Mouse (Mus musculus) embryo, embryonic 10 days (tissue): ENCODE measurements at regions not wholly inside any gene's neighbourhood (a gene's known extent, or its start where the extent isn't known, plus 50 kb on each side); places are given as distances from the start of the nearest gene placed in this dataset.

Experiments used
- DNase-seq: peaks from one replicate; pipeline ENCODE4 v3.0.0-alpha.2; 2015; ENCODE audit warnings: low spot score

DNA sequence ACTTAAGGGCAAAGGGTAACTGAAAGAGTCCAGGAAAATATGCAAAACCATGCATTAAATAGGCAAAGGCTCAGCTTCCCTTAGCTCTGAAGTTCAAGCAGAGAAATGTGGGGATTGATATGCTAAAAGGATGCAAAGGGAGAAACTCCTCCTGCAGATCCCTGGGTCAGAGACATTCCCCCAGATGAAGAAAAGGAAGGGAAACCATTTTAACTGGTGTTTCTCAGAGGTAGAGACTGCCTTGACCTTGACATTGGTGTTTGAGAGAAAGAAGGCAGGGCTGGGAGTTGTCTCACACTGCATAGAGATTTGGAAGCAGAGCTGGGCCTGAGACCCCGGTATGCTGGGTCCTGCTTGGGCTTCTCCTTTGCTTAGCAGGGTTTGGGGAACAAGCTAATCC lies 155.8 kb upstream of the 4930535I16Rik start:
- no peak for DNase-seq

DNA sequence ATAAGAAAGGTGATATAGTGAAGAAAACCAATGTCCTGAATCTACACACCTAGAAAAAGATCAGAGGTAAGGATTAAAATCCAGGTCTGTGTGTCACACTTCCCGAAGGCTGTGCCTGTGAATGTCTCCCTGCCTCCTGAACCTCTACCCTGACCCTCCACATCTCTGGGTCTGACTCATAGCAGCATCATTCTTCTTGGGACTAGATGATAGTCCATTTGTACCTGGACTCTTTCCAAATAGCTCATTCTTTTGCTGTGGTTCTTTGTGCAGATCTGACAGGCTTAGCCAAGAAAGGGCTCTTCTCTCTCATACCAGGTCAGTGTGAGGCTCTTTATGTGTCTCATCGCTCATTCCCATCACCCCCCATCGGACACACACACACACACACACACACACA lies 146.8 kb upstream of the 4930535I16Rik start:
- no peak for DNase-seq

DNA sequence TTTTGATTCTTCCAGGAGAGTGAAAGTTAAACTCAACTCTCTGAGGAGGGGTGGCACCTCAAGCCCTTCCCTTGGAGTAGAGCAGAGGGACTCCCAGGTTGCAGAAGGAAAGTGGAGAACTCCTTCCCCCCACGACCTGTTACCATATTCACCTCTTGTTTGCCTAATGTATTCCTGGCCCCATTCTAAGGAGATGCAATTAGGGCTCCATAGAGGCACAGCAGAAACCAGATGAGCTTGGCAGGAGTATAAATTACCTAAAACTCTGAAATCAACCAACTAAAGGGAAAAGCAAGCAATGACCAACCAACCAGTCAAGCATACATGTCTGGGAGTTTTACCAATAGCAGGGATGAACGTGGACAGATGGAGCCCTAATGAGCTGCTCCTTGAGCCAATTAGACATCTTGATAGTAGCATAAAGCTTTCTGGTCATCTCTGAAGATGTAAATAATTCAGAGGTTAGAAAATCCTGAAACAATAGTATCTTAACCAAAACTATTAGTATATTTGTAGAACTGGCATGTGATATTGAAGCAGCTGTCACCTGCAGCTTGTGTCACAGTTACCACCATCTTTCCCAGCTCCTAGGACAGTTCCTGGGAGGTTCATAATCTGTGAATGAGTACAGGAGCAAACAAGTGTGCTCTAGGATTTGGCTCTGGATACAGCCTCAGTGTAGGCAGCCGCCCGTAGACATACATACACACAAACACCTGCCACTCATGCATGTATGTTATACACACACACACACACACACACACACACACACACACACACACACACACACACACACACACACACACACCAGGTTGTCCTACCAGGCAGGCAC lies 145.7 kb upstream of the 4930535I16Rik start:
- no peak for DNase-seq

DNA sequence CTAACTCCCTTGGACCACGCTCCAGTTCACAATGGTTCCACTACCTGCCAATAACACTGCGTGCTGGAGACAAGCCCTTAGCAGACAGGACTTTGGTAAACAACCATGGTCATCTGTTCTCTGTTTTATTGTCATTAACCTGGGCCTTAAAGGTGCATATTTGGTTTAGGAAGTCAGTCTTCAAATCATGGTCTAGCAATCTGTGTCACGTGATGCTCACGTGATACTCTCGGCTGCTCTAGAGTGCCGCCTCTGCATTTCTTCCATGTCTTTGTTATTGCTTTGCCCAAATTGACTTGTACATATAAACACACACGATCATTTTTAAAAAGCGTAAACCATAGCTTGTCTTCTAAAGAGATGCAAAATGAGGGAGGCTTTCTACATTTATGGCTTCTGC lies 139.8 kb upstream of the 4930535I16Rik start:
- no peak for DNase-seq

DNA sequence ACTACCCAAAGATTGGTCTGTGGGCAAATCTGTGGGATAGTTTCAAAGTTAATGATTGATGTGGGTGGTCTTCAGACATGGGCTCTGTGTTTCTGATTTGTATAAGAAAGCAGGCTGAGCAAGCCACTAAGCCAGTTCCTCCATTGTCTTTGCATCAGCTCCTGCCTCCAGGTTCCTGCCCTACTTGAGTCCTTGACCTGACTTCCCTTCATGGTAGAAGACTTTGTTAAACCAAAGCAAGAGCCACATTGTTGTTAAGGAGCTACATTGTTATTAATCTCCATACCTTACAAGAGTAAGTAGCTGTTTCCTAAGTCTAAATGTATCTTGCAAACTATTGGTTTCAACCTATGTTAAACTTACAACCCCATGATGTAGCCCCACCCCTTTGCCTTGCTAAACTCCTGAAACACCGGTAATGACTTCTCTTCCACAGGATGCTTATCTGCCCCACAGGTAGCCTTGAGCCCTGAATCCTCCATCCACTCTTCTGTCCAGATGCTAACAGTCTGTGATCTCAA lies 136.5 kb upstream of the 4930535I16Rik start:
- DNase-seq, result no peak

DNA sequence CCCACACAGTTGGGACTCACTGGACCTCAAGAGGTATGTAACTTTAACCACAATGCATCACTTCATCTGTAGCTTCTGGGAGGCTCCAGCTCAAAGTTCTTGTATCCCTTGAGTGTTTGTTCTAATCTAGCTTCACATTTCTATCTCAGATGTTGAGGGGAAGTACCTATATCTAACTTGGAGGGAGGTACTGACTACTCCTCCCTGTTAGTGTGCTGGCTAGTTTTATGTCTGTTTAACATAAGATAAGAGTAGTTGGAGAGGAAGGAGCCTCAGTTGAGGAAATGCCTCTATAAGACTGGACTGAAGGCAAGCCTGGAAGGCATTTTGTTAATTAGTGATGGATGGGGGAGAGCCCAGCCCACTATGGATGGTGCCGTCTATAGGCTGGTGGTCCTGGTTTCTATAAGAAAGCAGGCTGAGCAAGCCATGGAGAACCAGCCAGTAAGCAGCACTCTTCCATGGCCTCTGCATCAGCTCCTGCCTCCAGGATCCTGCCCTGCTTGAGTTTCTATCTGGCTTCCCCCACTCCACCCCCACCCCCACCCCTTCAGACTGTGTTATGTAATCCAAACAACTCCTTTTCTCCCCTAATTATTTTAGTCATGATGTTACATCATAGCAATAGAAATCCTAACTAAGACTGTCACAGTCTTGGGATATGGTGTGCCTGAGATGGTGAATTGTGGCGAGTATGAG lies 135.7 kb upstream of the 4930535I16Rik start:
- DNase-seq, result no peak

DNA sequence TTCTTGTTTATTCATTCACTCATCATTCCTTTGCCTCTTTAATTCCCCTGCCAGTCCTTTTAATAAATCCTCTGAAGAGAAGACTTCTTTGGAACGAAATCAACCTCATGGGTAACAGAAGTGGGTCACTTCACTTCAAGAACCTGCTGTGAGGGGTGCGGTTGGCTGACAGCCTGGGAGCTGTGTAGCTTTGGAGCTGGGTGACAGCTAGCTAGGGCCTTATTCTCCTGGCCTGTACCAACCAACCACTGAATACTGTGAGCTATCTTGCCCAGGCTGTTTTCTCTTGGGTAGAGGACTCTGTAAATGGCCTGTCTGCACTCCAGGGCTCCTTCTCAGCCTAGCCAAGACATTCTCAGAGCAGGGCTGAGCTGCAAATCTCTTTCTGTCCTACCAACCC lies 134.6 kb upstream of the 4930535I16Rik start:
- no peak for DNase-seq

DNA sequence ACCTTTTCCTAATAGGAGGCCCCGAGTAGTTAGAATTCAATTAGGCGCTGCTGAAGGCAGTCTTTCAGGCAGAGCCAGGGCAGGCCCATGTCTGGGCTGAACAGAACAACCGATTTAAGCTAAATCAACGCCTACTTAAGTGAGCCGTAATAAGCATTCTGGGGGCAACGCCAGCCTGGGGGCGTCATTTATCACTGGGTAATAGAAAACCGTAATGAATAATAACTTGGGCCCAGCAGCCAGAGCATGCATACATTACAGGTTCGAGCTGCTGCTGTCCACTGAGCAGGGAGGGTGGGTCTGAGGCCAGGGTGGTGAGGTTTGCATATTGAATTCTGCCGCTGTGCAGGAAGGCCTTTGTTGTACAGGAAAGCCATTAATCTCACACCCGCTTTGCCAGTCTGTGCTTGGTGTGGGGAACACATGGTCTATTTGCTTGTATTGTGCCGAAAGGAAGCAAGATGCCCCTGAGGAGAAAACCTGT lies 130.6 kb upstream of the 4930535I16Rik start:
- DNase-seq, result peak; percentile 53

DNA sequence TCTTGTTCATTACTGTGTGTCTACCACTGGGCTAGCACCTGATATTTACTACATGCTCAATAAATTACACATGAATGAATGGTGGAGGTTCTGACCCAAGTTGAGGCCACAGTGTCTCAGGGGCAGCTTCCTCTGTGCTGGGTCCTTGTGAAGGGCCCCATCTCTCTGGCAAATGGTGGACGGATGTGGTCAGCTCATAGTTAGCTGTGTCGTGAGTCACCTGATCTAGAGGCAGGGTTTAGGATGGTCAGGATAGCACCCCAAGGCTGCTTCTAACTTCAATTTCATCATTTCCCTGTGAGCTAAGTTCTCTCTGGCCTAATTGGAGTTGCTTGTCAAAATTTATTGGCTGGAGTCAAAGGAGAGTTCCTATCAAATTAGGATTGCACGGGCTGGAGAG lies 130.1 kb upstream of the 4930535I16Rik start:
- DNase-seq, result no peak

DNA sequence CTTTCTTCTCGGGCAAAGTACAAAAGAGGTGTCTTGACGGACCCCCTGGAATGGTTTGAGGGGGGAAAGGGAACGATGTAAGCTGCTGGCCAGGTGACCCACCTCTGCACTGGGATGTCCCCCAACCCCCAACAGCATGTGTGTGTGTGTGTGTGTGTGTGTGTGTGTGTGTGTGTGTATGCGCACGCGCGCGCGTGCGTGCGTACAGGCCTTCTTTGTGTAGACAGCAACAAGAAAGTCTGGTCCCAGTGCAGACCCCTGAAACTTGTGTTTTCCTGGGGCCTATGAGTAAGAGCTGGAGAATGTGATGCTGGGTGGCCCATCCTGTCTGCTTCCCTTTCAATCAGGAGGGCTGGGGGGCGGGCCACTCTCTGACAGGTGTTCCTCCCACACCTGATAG lies 118.7 kb upstream of the 4930535I16Rik start:
- DNase-seq, result no peak

DNA sequence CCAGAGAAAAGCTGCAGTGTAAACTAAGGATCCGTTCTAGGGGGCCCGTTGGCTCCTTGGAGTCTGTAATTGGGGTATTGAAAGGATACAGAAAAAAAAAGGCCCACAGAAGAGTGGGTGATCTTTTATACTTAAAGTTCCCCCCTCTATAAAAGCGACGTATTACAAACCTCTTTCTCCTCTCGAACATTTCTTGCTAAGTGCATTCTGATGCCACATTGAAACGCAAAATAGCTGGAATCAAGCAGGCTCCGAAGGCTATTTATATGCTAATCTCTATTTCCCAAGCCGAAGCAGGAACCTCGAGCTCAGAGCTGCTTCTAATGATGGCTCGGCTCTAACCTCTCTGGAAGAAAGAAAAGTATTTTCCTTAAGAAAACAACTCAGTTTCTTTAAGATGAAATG lies 117.8 kb upstream of the 4930535I16Rik start:
- DNase-seq, result peak; percentile 54

DNA sequence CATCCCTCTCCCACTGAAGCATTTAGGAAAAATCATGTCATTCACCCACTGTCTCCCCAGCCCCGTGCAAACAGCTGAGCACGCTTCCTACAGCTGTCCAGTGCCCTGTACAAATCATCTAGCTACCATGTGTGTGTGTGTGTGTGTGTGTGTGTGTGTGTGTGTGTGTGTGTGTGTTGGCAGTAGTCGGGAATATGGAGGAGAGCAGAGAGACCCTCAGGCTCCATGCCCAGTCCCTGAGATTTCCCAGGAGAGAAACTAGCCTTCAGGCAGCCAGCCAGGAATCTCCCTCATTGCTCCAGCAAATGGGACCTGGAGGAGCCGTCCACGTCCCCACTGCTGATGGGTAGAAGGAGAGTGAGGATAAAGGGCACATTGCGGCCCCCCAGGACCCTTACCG lies 117.4 kb upstream of the 4930535I16Rik start:
- DNase-seq, result no peak

DNA sequence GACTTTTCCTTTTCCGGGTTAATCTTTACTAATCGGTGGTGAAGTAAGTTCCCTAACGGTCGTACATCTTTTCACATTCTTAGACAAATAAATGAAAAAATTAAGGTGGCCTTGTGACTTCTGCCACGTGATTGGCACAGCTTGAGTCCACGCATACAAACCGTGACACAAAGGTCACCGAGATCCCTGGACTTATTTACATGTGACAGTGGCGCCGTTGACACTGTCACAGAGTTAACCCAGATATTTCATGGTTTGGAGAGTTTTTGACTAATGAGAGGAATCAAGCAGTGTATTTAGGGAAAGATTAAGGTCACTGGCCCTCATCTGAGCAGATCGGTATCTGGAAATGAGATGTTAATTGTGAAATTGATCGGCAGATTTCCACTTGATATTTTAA lies 110.2 kb upstream of the 4930535I16Rik start:
- DNase-seq, result no peak

DNA sequence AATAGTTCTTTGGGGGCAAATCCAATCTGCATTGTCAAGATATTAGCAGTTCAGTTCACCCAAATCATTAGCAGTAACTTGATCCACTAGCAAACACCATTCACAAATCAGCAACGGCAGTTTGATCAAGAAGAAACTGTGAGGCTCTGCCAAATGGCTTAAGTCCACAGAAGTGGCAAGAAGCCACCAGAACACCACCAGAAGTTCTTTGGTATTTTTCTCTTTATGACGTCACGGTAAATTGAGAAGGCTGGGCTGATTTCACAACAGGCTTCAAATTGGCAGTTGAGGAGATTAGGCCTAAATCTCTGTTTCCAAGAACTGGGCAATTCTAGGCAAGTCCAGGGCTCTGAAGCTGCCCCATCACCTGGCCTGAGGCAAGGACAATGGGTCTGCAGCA lies 98.6 kb upstream of the 4930535I16Rik start:
- DNase-seq, result no peak

DNA sequence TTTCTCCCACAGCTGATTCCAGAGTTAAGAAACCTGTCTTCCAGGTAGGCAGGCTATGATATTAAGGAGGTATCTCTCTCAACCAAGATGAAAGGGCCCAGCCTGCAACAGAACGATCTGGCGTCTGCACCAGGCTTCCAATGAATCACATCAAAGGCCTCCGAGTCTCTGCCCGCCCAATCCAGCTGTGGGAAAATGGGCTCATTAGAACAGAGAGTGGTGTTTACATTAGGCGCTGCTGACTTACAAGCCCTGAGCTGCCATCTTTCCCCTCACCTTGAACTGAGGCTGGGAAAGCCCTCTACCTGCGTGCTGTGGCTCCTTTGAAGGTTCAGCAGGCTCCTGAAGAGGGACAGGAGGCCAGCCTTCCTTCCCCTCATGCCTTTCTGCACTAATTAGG lies 97.5 kb upstream of the 4930535I16Rik start:
- no peak for DNase-seq

DNA sequence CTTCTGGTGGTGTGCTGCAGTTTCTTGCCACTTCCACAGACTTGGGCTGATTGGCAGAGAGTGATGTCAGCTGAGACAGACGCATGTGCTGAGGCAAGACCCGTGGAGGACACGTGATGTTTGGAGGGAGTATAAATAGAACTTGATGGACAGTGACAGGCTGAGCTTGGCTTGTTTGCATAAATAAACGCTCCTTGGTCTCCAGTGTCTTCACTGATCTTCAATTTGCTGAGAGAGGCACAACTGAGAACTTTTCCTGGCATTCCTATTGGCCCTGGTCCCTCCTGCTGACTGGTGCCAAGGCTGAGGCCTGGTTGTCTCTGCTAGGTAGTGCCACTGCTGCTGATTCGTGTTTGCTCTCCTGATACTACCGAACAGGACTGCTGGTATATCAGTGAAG lies 94.6 kb upstream of the 4930535I16Rik start:
- no peak for DNase-seq

DNA sequence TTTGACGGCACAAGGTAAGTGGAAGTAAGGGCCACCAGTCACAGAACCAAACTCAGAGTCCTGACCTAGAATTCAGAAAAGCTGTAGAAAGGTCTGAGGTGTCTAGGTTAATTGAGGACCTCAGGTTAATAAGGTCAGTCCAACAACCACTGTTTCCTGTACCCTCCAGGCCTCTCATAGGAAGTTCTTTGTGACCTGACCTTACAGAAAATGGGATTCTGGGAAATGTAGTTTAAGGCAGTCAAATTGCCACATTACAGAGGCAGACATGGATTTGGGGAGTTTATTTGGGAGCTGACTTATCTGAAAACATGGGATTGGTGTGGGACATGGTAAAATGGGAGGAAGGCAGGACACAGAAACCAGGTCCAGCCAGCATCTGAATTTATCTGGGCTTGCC lies 90.9 kb upstream of the 4930535I16Rik start:
- DNase-seq, result no peak

DNA sequence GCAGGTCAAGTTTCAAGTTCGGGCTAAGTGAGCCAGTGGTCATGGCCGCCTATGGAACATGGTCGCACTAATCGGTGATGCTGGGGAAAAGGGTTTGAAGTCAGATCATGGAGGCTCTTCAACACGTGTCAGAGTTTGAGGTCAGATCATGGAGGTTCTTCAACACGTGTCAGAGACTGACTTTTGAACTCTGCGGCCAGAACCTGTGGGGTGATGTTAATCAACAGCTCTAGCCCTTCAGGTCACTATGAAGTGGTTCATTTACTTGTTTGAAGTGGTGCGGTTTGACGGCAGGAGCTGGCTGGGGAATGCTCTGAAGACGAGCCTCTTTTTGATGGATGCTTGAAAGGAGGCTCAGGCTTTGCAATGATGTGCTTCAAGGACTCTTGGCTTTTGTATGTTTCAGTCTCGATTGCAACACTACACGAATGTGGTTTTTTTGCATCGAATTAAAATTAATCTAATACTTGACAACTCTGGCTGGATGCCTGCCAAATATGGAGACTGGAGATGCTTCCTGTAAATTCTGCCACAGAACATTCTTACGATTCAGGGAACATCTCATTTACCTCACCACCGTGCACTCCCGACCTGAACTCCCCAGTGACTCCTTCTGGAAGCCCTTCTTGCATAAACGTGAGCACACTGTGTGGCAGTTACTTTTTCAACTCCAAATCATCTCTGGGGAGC lies 87.9 kb upstream of the 4930535I16Rik start:
- DNase-seq, result no peak

DNA sequence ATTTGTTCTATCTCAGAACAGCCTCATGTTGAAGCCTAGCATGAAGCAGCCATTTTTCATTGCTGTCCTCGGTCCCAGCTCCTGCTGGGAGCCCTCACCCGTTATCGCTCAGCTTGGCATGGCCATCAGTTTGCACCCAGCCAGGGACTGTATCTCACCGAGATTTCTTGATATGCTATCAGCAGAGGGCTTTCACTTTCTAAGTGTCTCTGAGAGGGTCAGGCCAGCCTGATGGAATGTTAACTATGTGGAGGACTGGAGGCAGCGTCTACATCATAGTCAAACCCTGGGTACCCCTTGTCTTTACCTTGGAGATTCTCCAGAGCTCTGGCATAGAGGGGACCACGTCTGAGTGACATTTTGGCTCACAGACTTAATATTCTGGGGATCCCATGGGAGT lies 84.9 kb upstream of the 4930535I16Rik start:
- DNase-seq, result no peak

DNA sequence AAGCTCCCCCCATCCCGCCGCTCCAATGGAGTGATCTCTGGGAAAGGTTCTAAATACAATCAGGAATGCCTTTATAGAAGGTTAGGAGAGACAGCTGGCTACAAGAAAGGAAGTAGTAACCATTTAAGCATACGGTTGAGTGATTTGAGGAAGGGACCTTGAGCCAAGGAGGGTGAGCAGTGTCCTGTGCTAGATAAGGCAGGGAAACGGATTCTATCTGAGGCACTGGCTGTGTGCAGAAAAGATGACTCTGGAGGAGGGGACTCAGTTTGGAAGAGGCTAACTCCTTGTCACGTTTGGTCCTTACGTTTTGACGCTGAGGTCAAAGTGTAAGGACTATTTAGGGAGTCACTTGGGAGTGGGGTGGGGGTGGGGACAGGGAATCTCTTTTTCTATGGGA lies 84.3 kb upstream of the 4930535I16Rik start:
- DNase-seq, result no peak

DNA sequence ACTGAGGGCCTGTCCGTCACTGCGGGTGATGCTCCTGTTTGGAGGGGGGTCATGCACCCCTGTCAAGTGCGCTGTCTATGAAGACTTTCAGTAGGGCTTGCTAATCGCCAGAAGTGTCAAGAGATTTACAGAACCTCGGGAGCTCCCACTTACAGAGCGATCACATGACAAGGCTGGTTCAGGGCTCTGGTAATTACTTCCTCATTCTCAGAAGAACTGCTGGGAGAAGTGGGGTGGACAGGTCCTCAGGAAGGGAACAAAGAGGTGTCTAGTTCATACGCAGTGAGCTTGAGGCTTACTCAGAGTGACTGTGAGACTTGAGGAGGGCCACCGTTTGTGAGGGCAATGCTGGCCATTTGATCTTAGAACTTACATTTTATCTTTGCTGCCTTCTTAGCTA lies 78.0 kb upstream of the 4930535I16Rik start:
- no peak for DNase-seq

DNA sequence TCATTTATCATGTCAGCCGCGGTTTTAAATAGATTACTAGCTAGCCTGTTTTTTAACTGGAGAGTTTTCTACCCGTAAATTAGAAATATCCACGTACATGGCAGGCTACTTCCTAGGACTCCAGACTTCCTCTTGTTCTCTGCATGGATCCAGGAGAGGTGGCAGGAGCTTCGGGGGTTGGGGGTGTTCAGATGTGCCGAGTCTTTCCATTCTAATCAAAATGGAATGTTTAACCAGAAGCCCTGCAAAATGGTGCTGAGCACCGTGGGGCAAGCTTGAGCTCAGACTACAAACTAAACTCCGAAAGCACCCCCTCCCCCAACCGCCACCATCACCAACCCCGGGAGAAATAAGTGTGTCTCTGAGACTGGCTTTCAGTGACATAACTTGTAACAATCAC lies 73.4 kb upstream of the 4930535I16Rik start:
- DNase-seq, result no peak
